Mouse (Mus musculus): Measurements from ENCODE around the gene Tmem167b.

Tmem167b gene

GRCm38 (mm10) chr3:108537303-108537702 lies 25.0 kb downstream of the Tmem167b start:
- DNase-seq (ENCODE audit: low read depth in 2 of 2, low spot score in 2 of 2): peak; percentile 62 to 75

GRCm38 (mm10) chr3:108536517-108537260 lies 25.6 kb downstream of the Tmem167b start, which contains the start of gene 5330417C22Rik:
TSS of gene 5330417C22Rik (minus strand) at chr3:108536536.
- DNase-seq (ENCODE audit: low read depth in 2 of 2, low spot score in 2 of 2): peak; percentile 69 to 78

GRCm38 (mm10) chr3:108535896-108536516 lies 26.3 kb downstream of the Tmem167b start:
- no peak for DNase-seq (ENCODE audit: low read depth in 2 of 2, low spot score in 2 of 2)

- DNase-seq (ENCODE audit: low read depth in 2 of 2, low spot score in 2 of 2): no peak
Measured at GRCm38 (mm10) chr3:108533951-108534350, 28.3 kb downstream of the Tmem167b start, which contains the start of gene 1700013F07Rik. TSS of gene 1700013F07Rik (plus strand) at chr3:108534150.

GRCm38 (mm10) chr3:108533114-108533885 lies 29.0 kb downstream of the Tmem167b start:
- no peak for DNase-seq (ENCODE audit: low read depth in 2 of 2, low spot score in 2 of 2)

GRCm38 (mm10) chr3:108528489-108528888 lies 33.8 kb downstream of the Tmem167b start:
- no peak for DNase-seq (ENCODE audit: low read depth in 2 of 2, low spot score in 2 of 2)

GRCm38 (mm10) chr3:108523415-108523814 lies 38.9 kb downstream of the Tmem167b start:
- no peak for DNase-seq (ENCODE audit: low read depth in 2 of 2, low spot score in 2 of 2)

GRCm38 (mm10) chr3:108518276-108518675 lies 44.0 kb downstream of the Tmem167b start:
- DNase-seq (ENCODE audit: low read depth in 2 of 2, low spot score in 2 of 2): no peak

- DNase-seq (ENCODE audit: low read depth in 2 of 2, low spot score in 2 of 2): no peak
Measured at GRCm38 (mm10) chr3:108513465-108513864, 48.8 kb downstream of the Tmem167b start.

- DNase-seq (ENCODE audit: low read depth in 2 of 2, low spot score in 2 of 2): no peak
Measured at GRCm38 (mm10) chr3:108510716-108511483, 51.4 kb downstream of the Tmem167b start.

GRCm38 (mm10) chr3:108510156-108510555 lies 52.1 kb downstream of the Tmem167b start:
- no peak for DNase-seq (ENCODE audit: low read depth in 2 of 2, low spot score in 2 of 2)

GRCm38 (mm10) chr3:108508745-108509474 lies 53.4 kb downstream of the Tmem167b start:
- DNase-seq (ENCODE audit: low read depth in 2 of 2, low spot score in 2 of 2): no peak
